Mouse (Mus musculus) hindbrain, embryonic 16.5 days (tissue): Measurements from ENCODE around the gene Flvcr1. TPM values are rescaled to one million over a fixed set of nuclear protein-coding genes. Genes with fewer than 3 reads are reported as not detected.

Source experiments
- ATAC-seq: fragments of 200-750 bp; cut with Nextera tagmentation; 2 replicates; pipeline ENCODE4 v1.8.0; 2017; ENCODE audit warnings: moderate TSS enrichment, moderate library complexity
- H3K27ac ChIP-seq: fragments of 300-500 bp; sonication (generic); 2 replicates; pipeline ENCODE4 v1.5.1; 2014; ENCODE audit warnings: low read depth, mild to moderate bottlenecking, control low read depth, low read length, moderate library complexity
- H3K27me3 ChIP-seq: fragments of 300-500 bp; sonication (generic); replicated peaks from 2 replicates; pipeline ENCODE4 v1.6.1; 2014; ENCODE audit warnings: low read length; ENCODE audit not compliant: control insufficient read depth, insufficient read depth
- H3K36me3 ChIP-seq: fragments of 300-500 bp; sonication (generic); 2 replicates; pipeline ENCODE4 v1.6.1; 2014; ENCODE audit warnings: mild to moderate bottlenecking, low read length, moderate library complexity, mixed read lengths; ENCODE audit not compliant: control insufficient read depth, insufficient read depth
- H3K4me1 ChIP-seq: fragments of 300-500 bp; sonication (generic); 2 replicates; pipeline ENCODE4 v1.6.1; 2014; ENCODE audit warnings: low read depth, low read length; ENCODE audit not compliant: control insufficient read depth, insufficient read depth
- H3K4me2 ChIP-seq: fragments of 300-500 bp; sonication (generic); 2 replicates; pipeline ENCODE4 v1.6.1; 2014; ENCODE audit warnings: mild to moderate bottlenecking, low read length, control low read depth, moderate library complexity
- H3K4me3 ChIP-seq: fragments of 300-500 bp; sonication (generic); 2 replicates; pipeline ENCODE4 v1.5.1; 2014; ENCODE audit warnings: mild to moderate bottlenecking, low read length, control low read depth, moderate library complexity
- H3K9ac ChIP-seq: fragments of 300-500 bp; sonication (generic); 2 replicates; pipeline ENCODE4 v1.6.1; 2014; ENCODE audit warnings: low read depth, mild to moderate bottlenecking, control low read depth, low read length, moderate library complexity
- H3K9me3 ChIP-seq: fragments of 300-500 bp; sonication (generic); 2 replicates; pipeline ENCODE4 v1.6.1; 2014; ENCODE audit warnings: mild to moderate bottlenecking, low read length, moderate library complexity; ENCODE audit not compliant: control insufficient read depth
- WGBS: fragments of 180-500 bp; shearing (Covaris S2); extraction: QIAGEN DNeasy Blood & Tissue Kit; methylation state at CpG from one replicate; pipeline ENCODE4 v1.1.7; 2014; 5-methylcytosine and 5-hydroxymethylcytosine counted together
- polyA plus RNA-seq: library from polyadenylated mRNA; unstranded; fragments of >200 nt; fragmentation: Nextera tagmentation; extraction: Ambion mirVana; gene quantifications from 2 replicates; pipeline ENCODE4 v1.2.1, GENCODE M21; 2015

Gene Flvcr1
- polyA plus RNA-seq = 8.5 and 8.6 TPM in 2 replicates

GRCm38 (mm10) chr1:191026021-191026713, at the start of gene Flvcr1:
TSS of gene Flvcr1 (minus strand) at chr1:191026158.
- Histone ChIP-seq H3K4me3 (peak within 1 kb of the TSS; percentile 61), H3K4me1 (peaks cover 3% of the 10 kb centered on the region; the same call in 1 of the 2 replicates), H3K9ac (peak within 1 kb of the TSS; percentile 72), H3K36me3 (no peaks in the 10 kb centered on the region), H3K4me2 (peak within 1 kb of the TSS; percentile 82), H3K27me3 (no peaks in the 10 kb centered on the region), H3K27ac (peak within 1 kb of the TSS; percentile 86), H3K9me3 (no peaks in the 10 kb centered on the region)
- under 1% methylated on average over 41 of the region's 50 CpGs for WGBS
- ATAC-seq = peak; percentile 99

- Histone ChIP-seq H3K27me3 (no peaks in the 10 kb centered on the region), H3K9me3 (no peaks in the 10 kb centered on the region), H3K27ac (no peak overlapping the region), H3K4me2 (no peak overlapping the region), H3K36me3 (no peaks in the 10 kb centered on the region), H3K4me3 (no peak overlapping the region), H3K4me1 (no peaks in the 10 kb centered on the region), H3K9ac (no peak overlapping the region)
- whole genome bisulfite sequencing = 66% methylated on average over 10 of the region's 10 CpGs
- no peak for ATAC-seq
Measured at GRCm38 (mm10) chr1:191075199-191075883, 49.4 kb upstream of the Flvcr1 start.

DNA sequence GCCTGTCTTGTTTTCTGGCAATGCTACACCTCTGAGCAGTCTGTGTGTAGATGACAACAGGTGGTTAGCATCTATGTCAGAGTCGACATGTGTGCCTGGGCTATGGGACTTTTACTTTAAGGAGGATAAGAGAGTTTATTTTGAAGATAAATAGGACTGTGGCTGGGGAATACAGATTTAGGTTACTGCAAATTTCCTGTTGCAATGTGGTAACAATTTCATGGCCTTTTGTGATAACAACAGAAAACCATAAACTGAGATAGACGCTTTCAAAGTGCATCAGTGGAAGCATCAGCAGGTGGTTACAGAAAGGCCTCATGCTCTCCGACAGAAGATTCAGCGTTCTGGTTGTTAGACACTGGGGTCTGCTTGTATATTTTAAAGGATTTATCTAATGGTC, 47.5 kb upstream of the Flvcr1 start:
- Histone ChIP-seq H3K4me3 (no peak overlapping the region), H3K4me2 (no peak overlapping the region), H3K9ac (no peak overlapping the region), H3K4me1 (no peaks in the 10 kb centered on the region), H3K27ac (no peak overlapping the region), H3K27me3 (no peaks in the 10 kb centered on the region), H3K36me3 (no peaks in the 10 kb centered on the region), H3K9me3 (no peaks in the 10 kb centered on the region)
- WGBS = 89% methylated on average over 4 of the region's 4 CpGs
- no peak for ATAC-seq

DNA sequence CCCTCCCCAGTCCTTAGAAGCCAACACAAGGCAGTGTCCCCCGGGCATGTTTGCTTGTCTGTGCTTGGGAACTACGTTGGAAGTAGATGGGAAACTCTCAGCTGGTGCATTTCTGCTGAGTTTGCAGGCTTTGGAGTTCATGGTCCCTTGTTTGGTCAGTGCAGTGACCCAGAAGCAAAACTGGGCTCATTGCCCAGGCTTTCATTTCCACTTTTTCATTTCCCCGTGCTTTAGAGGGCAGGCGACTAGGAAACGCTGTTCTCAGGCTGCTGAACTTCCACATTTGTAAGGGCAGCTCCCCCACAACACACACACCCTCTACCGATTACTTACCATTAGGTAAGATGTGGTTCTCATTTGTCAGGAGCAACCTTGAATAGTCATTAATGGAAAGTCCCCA, 47.0 kb upstream of the Flvcr1 start:
- no peak overlapping the region for H3K4me3 ChIP-seq
- no peak for ATAC-seq

DNA sequence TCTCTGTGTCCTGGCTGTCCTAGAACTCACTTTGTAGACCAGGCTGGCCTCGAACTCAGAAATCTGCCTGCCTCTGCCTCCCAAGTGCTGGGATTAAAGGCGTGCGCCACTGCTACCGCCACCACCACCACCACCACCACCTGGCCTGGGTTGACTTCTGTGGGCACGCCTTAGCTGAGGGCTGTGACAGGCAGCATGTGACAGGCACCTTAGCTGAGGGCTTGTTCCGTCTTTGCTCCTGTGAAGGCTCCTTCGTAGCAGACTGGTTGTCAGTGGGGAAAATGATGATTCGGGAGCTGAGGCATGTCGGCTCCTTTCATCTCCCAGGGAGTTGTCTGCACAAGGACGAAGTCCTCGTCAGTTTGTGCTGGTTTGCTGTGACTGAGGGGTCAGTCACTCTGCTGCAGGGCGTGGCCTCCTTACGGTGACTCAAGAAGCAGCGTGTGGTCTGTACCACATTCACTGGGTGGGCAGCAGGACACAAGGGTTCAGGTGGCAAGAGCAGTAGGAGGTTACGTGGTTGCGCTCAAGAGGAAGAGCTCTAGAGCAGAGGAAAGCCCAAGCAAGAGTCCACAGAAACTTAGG, 46.5 kb upstream of the Flvcr1 start:
- H3K27me3 ChIP-seq = no peaks in the 10 kb centered on the region
- H3K9me3 ChIP-seq = no peaks in the 10 kb centered on the region
- no peak for ATAC-seq
- no peak overlapping the region for H3K9ac ChIP-seq
- H3K4me1 ChIP-seq = no peaks in the 10 kb centered on the region
- H3K4me2 ChIP-seq = no peak overlapping the region
- no peak overlapping the region for H3K27ac ChIP-seq
- 91% methylated on average over 16 of the region's 16 CpGs for WGBS
- no peak overlapping the region for H3K4me3 ChIP-seq
- H3K36me3 ChIP-seq = no peaks in the 10 kb centered on the region

More for the DNA sequence above, 47.0 kb upstream of the Flvcr1 start:
- no peak overlapping the region for H3K4me2 ChIP-seq
- H3K9me3 ChIP-seq = no peaks in the 10 kb centered on the region
- 66% methylated on average over 6 of the region's 6 CpGs for WGBS
- no peaks in the 10 kb centered on the region for H3K4me1 ChIP-seq
- no peak overlapping the region for H3K9ac ChIP-seq
- H3K36me3 ChIP-seq = no peaks in the 10 kb centered on the region
- H3K27ac ChIP-seq = no peak overlapping the region
- H3K27me3 ChIP-seq = no peaks in the 10 kb centered on the region

- Histone ChIP-seq H3K9ac (no peak overlapping the region), H3K4me1 (no peaks in the 10 kb centered on the region), H3K4me3 (no peak overlapping the region), H3K9me3 (no peaks in the 10 kb centered on the region), H3K27me3 (no peaks in the 10 kb centered on the region), H3K4me2 (no peak overlapping the region), H3K27ac (no peak overlapping the region), H3K36me3 (no peaks in the 10 kb centered on the region)
- 87% methylated on average over 6 of the region's 6 CpGs for WGBS
- no peak for ATAC-seq
Measured at GRCm38 (mm10) chr1:191071613-191072012, 45.7 kb upstream of the Flvcr1 start.

DNA sequence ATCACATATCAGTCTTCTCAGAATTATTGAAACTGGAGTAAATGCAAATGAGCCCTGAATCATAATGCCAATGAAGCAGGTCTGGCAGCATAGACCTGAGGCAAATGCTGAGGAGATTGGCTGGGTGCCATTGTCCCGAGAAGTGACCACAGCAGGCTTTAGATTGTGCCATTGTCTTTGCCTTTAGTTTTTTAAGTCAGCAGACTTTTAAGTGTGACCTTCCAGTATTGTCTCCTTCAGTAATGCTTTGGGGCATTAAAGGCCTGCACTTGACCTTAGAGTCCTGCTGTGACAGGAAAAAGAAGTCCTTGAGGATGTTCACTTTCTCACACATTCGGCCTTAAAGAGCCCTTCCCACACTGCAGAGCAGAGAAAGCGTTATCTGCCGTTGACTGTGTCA, 44.3 kb upstream of the Flvcr1 start:
- no peak overlapping the region for H3K4me3 ChIP-seq
- H3K4me1 ChIP-seq = no peaks in the 10 kb centered on the region
- H3K27me3 ChIP-seq = no peaks in the 10 kb centered on the region
- no peak overlapping the region for H3K27ac ChIP-seq
- WGBS = 81% methylated on average over 4 of the region's 4 CpGs
- H3K9me3 ChIP-seq = no peaks in the 10 kb centered on the region
- no peak overlapping the region for H3K4me2 ChIP-seq
- H3K36me3 ChIP-seq = no peaks in the 10 kb centered on the region
- no peak for ATAC-seq
- no peak overlapping the region for H3K9ac ChIP-seq

DNA sequence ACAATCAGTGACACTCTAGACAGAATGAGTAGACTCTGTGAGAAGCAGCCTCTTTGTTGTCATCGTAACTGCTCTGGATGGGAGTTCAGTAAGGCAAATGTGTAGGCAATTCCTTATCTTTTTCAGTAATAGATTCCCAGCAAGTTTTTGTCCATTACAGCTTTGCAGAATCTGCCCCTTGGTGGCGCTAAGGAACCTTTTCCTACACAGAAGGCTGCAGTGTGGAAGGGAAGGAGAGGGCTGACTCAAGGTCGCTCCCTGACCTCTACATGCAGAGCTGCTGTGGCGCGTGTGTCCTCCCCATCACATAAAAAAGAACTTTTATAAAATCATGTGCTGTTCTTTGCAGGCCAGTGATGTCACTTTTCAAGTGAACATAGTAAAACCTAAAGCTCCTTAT, 42.4 kb upstream of the Flvcr1 start:
- Histone ChIP-seq H3K4me2 (no peak overlapping the region), H3K27me3 (no peaks in the 10 kb centered on the region), H3K27ac (no peak overlapping the region), H3K36me3 (no peaks in the 10 kb centered on the region), H3K9ac (no peak overlapping the region), H3K9me3 (no peaks in the 10 kb centered on the region), H3K4me3 (no peak overlapping the region), H3K4me1 (peaks cover 2% of the 10 kb centered on the region)
- 78% methylated on average over 5 of the region's 5 CpGs for WGBS
- no peak for ATAC-seq

GRCm38 (mm10) chr1:191065188-191065587, 39.2 kb upstream of the Flvcr1 start:
- Histone ChIP-seq H3K4me1 (peaks cover 11% of the 10 kb centered on the region), H3K9me3 (no peaks in the 10 kb centered on the region), H3K4me3 (no peak overlapping the region), H3K4me2 (no peak overlapping the region), H3K27ac (no peak overlapping the region), H3K9ac (no peak overlapping the region), H3K36me3 (no peaks in the 10 kb centered on the region), H3K27me3 (no peaks in the 10 kb centered on the region)
- 93% methylated on average over 4 of the region's 4 CpGs for WGBS
- no peak for ATAC-seq
